Mouse (Mus musculus) hindbrain, embryonic 11.5 days (tissue): ENCODE measurements around the gene Acvr2a. TPM values are rescaled to one million over a fixed set of nuclear protein-coding genes. Genes with fewer than 3 reads are reported as not detected.

Experiments used
- polyA plus RNA-seq: library from polyadenylated mRNA; unstranded; fragments of >200 nt; fragmentation: Nextera tagmentation; extraction: Ambion mirVana; gene quantifications from 2 replicates; pipeline ENCODE4 v1.2.1, GENCODE M21; 2014

The Acvr2a gene
- polyA plus RNA-seq, 1 experiment from 2014 or later, result 42.8 TPM

Other genes starting within 250 kb of the Acvr2a start
- 41.5 and 43.1 TPM in 2 replicates for gene Mbd5, start 135.4 kb downstream of the Acvr2a start, polyA plus RNA-seq
- 136 and 143 TPM in 2 replicates for gene Orc4, start 136.2 kb downstream of the Acvr2a start, polyA plus RNA-seq